Mouse (Mus musculus) liver, adult 2 months (tissue): ENCODE measurements around the gene Thrsp. TPM values are rescaled to one million over a fixed set of nuclear protein-coding genes. Genes with fewer than 3 reads are reported as not detected.

ENCODE experiments used
- DNase-seq: peaks from one replicate; pipeline ENCODE4 v3.0.0-alpha.2; 2011; ENCODE audit warnings: low read depth, low spot score; ENCODE audit errors: extremely low read depth
- H3K27ac ChIP-seq: fragments of 200-500 bp; replicated peaks from 2 replicates; pipeline ENCODE4 v1.5.1; 2012; ENCODE audit warnings: low read depth, mild to moderate bottlenecking, control low read depth, inconsistent platforms, low read length; ENCODE audit not compliant: insufficient read depth
- H3K27me3 ChIP-seq: fragments of 200-500 bp; 2 replicates; pipeline ENCODE4 v1.6.1; 2012; ENCODE audit warnings: mild to moderate bottlenecking, moderate library complexity, low read length, inconsistent platforms; ENCODE audit not compliant: control insufficient read depth, insufficient read depth
- H3K36me3 ChIP-seq: fragments of 200-500 bp; 2 replicates; pipeline ENCODE4 v1.6.1; 2012; ENCODE audit warnings: low read length, inconsistent platforms; ENCODE audit not compliant: control insufficient read depth, insufficient read depth
- H3K4me1 ChIP-seq: fragments of 200-500 bp; 2 replicates; pipeline ENCODE4 v1.6.1; 2011; ENCODE audit warnings: low read length; ENCODE audit not compliant: control insufficient read depth, insufficient read depth
- H3K4me3 ChIP-seq: fragments of 200-500 bp; 2 replicates; pipeline ENCODE4 v1.5.1; 2011; ENCODE audit warnings: low read depth, mild to moderate bottlenecking, control low read depth, low read length, moderate library complexity; ENCODE audit not compliant: insufficient read depth
- H3K79me2 ChIP-seq: fragments of 200-500 bp; 2 replicates; pipeline ENCODE4 v1.6.1; 2012; ENCODE audit warnings: inconsistent platforms, mild to moderate bottlenecking, low read length, moderate library complexity; ENCODE audit not compliant: control insufficient read depth, insufficient read depth
- H3K9ac ChIP-seq: fragments of 200-500 bp; 2 replicates; pipeline ENCODE4 v1.6.1; 2012; ENCODE audit warnings: low read depth, mild to moderate bottlenecking, control low read depth, inconsistent platforms, low read length
- CTCF ChIP-seq: fragments of 200-500 bp; IDR thresholded peaks from 2 replicates; pipeline ENCODE4 v1.5.1; 2011; ENCODE audit warnings: low read depth, low read length, control low read depth
- POLR2A ChIP-seq: fragments of 200-500 bp; IDR thresholded peaks from 2 replicates; pipeline ENCODE4 v1.6.1; 2011; ENCODE audit warnings: low read length, control low read depth; ENCODE audit not compliant: insufficient read depth; ENCODE audit errors: extremely low read depth
- WGBS: fragments of 180-500 bp; shearing (Covaris S2); methylation state at CpG from one replicate; pipeline ENCODE4 v1.1.7; 2018; 5-methylcytosine and 5-hydroxymethylcytosine counted together
- polyA plus RNA-seq: library from polyadenylated mRNA; depleted of rRNA; stranded (reverse); fragments of >200 nt; gene quantifications from 2 replicates; pipeline ENCODE4 v1.2.3, GENCODE M21; 2012; rRNA removed
- total RNA-seq: library from RNA; depleted of rRNA; stranded (reverse); fragments of >200 nt; gene quantifications from 2 replicates; pipeline ENCODE4 v1.2.3, GENCODE M21; 2014; rRNA removed

The Thrsp gene
- total and polyA plus RNA-seq, 2 experiments = 275 to 1,156 TPM

DNA sequence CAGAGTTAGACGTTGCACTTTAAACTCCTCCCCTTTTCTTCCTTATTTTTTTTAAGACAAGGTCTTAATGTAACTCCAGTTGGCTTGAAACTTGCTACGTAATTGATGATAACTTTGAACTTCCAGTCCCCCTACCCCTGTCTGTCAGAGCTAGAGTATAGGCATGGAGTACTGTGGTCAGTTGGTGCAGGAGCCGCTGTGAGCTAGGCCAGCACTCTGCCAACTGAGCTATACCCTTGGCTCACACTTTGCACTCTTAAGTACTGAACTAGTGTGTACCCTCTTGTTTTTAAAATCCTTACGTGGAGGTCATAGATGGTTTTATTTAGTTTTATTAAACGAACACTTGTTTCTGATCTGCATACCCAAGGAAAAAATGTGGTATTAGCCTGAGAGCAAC is 38.2 kb downstream of the Thrsp start:
- Histone ChIP-seq H3K27me3 (no peaks in the 10 kb centered on the region), H3K27ac (no peak overlapping the region), H3K79me2 (no peaks in the 10 kb centered on the region), H3K9ac (no peak overlapping the region), H3K4me1 (no peaks in the 10 kb centered on the region), H3K36me3 (peaks cover 26% of the 10 kb centered on the region), H3K4me3 (no peak overlapping the region)
- WGBS = 92% methylated on average over 5 of the region's 5 CpGs
- no peak for DNase-seq
- TF ChIP-seq CTCF = no peak
- TF ChIP-seq POLR2A = no peak

DNA sequence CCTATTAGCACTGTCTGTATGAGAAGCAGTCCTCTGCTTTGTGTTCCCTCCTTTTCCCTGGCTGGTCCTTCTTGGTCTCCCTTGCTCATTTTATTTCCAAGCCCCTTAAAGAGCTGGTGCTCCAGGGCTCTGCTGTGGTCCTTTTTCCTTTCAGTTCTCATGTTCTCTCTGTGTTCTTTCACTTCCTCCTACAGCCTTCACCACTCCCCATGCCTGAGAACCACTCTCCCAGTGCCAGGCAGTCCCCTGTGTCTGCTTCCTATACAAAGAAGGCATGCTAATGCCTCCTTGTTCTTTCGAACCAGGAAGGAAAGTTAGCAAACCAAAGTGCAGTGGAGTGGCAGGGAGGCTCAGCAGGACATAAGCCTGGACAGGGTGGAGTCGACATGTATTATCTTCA is 41.6 kb downstream of the Thrsp start:
- Histone ChIP-seq H3K9ac (no peak overlapping the region), H3K27me3 (no peaks in the 10 kb centered on the region), H3K4me3 (no peak overlapping the region), H3K4me1 (peaks cover 3% of the 10 kb centered on the region; the same call in 1 of the 2 replicates), H3K27ac (no peak overlapping the region), H3K36me3 (peaks cover 12% of the 10 kb centered on the region), H3K79me2 (no peaks in the 10 kb centered on the region; the same call in 1 of the 2 replicates)
- no peak for DNase-seq
- TF ChIP-seq CTCF (no peak), POLR2A (no peak)
- WGBS = 90% methylated on average over 2 of the region's 2 CpGs

DNA sequence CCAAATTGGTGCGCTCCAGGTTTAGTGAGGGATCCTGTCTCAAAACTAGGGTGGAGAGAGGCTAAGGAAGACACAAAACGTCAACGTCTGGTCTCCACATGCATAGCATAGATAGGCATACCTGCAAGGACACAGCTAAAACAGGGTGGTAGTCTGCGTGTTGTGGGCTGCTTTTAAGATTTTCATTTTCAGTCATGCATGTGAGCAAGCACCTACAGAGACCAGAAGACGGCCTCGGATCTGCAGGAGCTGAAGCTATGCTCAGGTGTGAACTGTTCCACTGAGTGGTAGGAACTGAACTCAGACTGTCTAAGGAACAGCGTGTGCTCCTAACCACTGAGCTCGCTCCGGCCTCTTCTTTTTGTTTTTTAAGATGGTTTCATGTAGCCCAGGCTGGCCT is 42.4 kb downstream of the Thrsp start:
- Histone ChIP-seq H3K4me3 (no peak overlapping the region), H3K79me2 (no peaks in the 10 kb centered on the region; the same call in 1 of the 2 replicates), H3K4me1 (peaks cover 3% of the 10 kb centered on the region; the same call in 1 of the 2 replicates), H3K27ac (no peak overlapping the region), H3K36me3 (peaks cover 10% of the 10 kb centered on the region), H3K9ac (no peak overlapping the region), H3K27me3 (no peaks in the 10 kb centered on the region)
- TF ChIP-seq POLR2A (no peak), CTCF (no peak)
- DNase-seq = no peak
- 95% methylated on average over 9 of the region's 9 CpGs for WGBS

- WGBS = 70% methylated on average over 1 of the region's 1 CpGs
- H3K36me3 ChIP-seq = no peaks in the 10 kb centered on the region
- H3K4me1 ChIP-seq = no peaks in the 10 kb centered on the region
These were observed 51.6 kb downstream of the Thrsp start for GRCm38 (mm10) chr7:97365887-97366286.

More at GRCm38 (mm10) chr7:97365887-97366286, 51.6 kb downstream of the Thrsp start:
- Histone ChIP-seq H3K27ac (no peak overlapping the region), H3K27me3 (no peaks in the 10 kb centered on the region), H3K4me3 (no peak overlapping the region), H3K9ac (no peak overlapping the region), H3K79me2 (no peaks in the 10 kb centered on the region)
- TF ChIP-seq CTCF (no peak), POLR2A (no peak)
- DNase-seq = no peak

Other genes with a start within 250 kb of the Thrsp start
- 0.87 and 1.0 TPM in 2 replicates for gene Usp35, start 85.7 kb downstream of the Thrsp start, total RNA-seq
- 0.86 and 1.5 TPM in 2 replicates for gene Usp35, start 85.7 kb downstream of the Thrsp start, polyA plus RNA-seq
- gene Kctd21, start 85.4 kb downstream of the Thrsp start, total RNA-seq = 3.2 and 4.2 TPM in 2 replicates
- gene Kctd21, start 85.4 kb downstream of the Thrsp start, polyA plus RNA-seq = 4.8 and 5.4 TPM in 2 replicates
- gene Alg8, start 46.1 kb downstream of the Thrsp start, total RNA-seq = 3.3 and 6.2 TPM in 2 replicates
- gene Alg8, start 46.1 kb downstream of the Thrsp start, polyA plus RNA-seq = 6.3 and 7.5 TPM in 2 replicates
- 213 and 221 TPM in 2 replicates for gene Ndufc2, start 17.7 kb downstream of the Thrsp start, total RNA-seq
- gene Ndufc2, start 17.7 kb downstream of the Thrsp start, polyA plus RNA-seq = 191 and 204 TPM in 2 replicates
- gene Kctd14, start 33.6 kb upstream of the Thrsp start, total RNA-seq = 0.07 and 0.18 TPM in 2 replicates
- 0.13 TPM in 1 of 2 replicates, not detected in the other for gene Kctd14, start 33.6 kb upstream of the Thrsp start, polyA plus RNA-seq
- 23.3 and 25.0 TPM in 2 replicates for gene Ints4, start 63.2 kb upstream of the Thrsp start, total RNA-seq
- 28.6 and 31.0 TPM in 2 replicates for gene Ints4, start 63.2 kb upstream of the Thrsp start, polyA plus RNA-seq
- 33.7 and 45.0 TPM in 2 replicates for gene Aamdc, start 161.8 kb upstream of the Thrsp start, total RNA-seq
- 23.9 and 24.9 TPM in 2 replicates for gene Aamdc, start 161.8 kb upstream of the Thrsp start, polyA plus RNA-seq
- gene Rsf1, start 162.2 kb upstream of the Thrsp start, total RNA-seq = 7.4 and 8.0 TPM in 2 replicates
- gene Rsf1, start 162.2 kb upstream of the Thrsp start, polyA plus RNA-seq = 0.93 and 1.2 TPM in 2 replicates